Comparison of ENCODE assay signal across 8 mouse cellular contexts in genomic region chr11:87577601-87578248, GRCm38 (mm10). TPM values are rescaled to one million over a fixed set of nuclear protein-coding genes. Genes with fewer than 3 reads are reported as not detected.
DNase-seq lines count a peak whose midpoint lies in the region; ATAC-seq and TF ChIP-seq lines count a peak whose summit lies in the region.

No protein-coding gene starts in this region.

- no peaks in the 10 kb centered on the region for H3K27me3 ChIP-seq in lung, embryonic 14.5 days (ENCODE audit: insufficient read depth, low read length)
- no peaks in the 10 kb centered on the region for H3K27me3 ChIP-seq in kidney, embryonic 14.5 days (ENCODE audit: control insufficient read depth, insufficient read depth, low read length)
- H3K27me3 ChIP-seq in midbrain, postnatal 0 days (ENCODE audit: insufficient read depth, low read length), result no peaks in the 10 kb centered on the region

- no peak overlapping the region for H3K27ac ChIP-seq in lung, embryonic 14.5 days (ENCODE audit: low read depth)
- peak overlapping the region; percentile 90 for H3K27ac ChIP-seq in kidney, embryonic 14.5 days (ENCODE audit: low read depth, low read length)
- no peak overlapping the region; the same call in 1 of the 2 replicates for H3K27ac ChIP-seq in midbrain, postnatal 0 days (ENCODE audit: low read depth, low read length)

- no peaks in the 10 kb centered on the region for H3K9me3 ChIP-seq in lung, embryonic 14.5 days (ENCODE audit: low read depth, low read length)
- no peaks in the 10 kb centered on the region for H3K9me3 ChIP-seq in kidney, embryonic 14.5 days (ENCODE audit: control insufficient read depth, low read length)
- H3K9me3 ChIP-seq in midbrain, postnatal 0 days (ENCODE audit: low read length), result no peaks in the 10 kb centered on the region

- TF ChIP-seq CTCF in lung, embryonic 14.5 days (IDR thresholded peaks at IDR 0.05; ENCODE audit: low read depth), result no peak
- TF ChIP-seq CTCF in midbrain, postnatal 0 days (IDR thresholded peaks at IDR 0.05), result no peak

- WGBS in lung, embryonic 14.5 days, result 23% methylated on average over 6 of the region's 6 CpGs
- WGBS in kidney, embryonic 14.5 days, result 12% methylated on average over 6 of the region's 6 CpGs
- WGBS in midbrain, postnatal 0 days, result 12% methylated on average over 6 of the region's 6 CpGs

- peaks cover 12% of the 10 kb centered on the region for H3K4me1 ChIP-seq in lung, embryonic 14.5 days (ENCODE audit: insufficient read depth)
- H3K4me1 ChIP-seq in kidney, embryonic 14.5 days (ENCODE audit: control insufficient read depth, insufficient read depth, low read length), result peaks cover 21% of the 10 kb centered on the region; the same call in 1 of the 2 replicates
- H3K4me1 ChIP-seq in midbrain, postnatal 0 days (ENCODE audit: insufficient read depth, low read length), result peaks cover 2% of the 10 kb centered on the region; the same call in 1 of the 2 replicates

- ATAC-seq in lung, embryonic 14.5 days (ENCODE audit: insufficient read depth), result no peak
- ATAC-seq in erythroid progenitor cell, adult 5-6 weeks (replicated peaks; ENCODE audit: low FRiP score, poor library complexity, severe bottlenecking), result 0 out of 2 replicates have a peak, but pooled peaks have one; percentile 5
- ATAC-seq in kidney, embryonic 14.5 days (ENCODE audit: low FRiP score, low TSS enrichment), result peak; percentile 21; the same call in 1 of the 2 replicates
- no peak for ATAC-seq in midbrain, postnatal 0 days (ENCODE audit: low FRiP score)

- peak overlapping the region; percentile 93 for H3K4me2 ChIP-seq in lung, embryonic 14.5 days
- H3K4me2 ChIP-seq in kidney, embryonic 14.5 days (replicated peaks; ENCODE audit: low read depth, low read length), result peak overlapping the region; percentile 92
- peak overlapping the region; percentile 92 for H3K4me2 ChIP-seq in midbrain, postnatal 0 days (ENCODE audit: low read depth, low read length, poor library complexity, severe bottlenecking)

- no peak for DNase-seq in lung, embryonic 14.5 days
- no peak for DNase-seq in lung, adult 18-20 months
- DNase-seq in midbrain, postnatal 0 days (ENCODE audit: low spot score), result no peak
- no peak for DNase-seq in layer of hippocampus, postnatal 14 days (ENCODE audit: low spot score in 2 of 2)
- no peak for DNase-seq in urinary bladder, postnatal 10 days (ENCODE audit: low spot score)
- no peak for DNase-seq in adrenal gland, adult 8-10 months

- peak overlapping the region; percentile 56 for H3K4me3 ChIP-seq in lung, embryonic 14.5 days (ENCODE audit: low read depth, low read length)
- peak overlapping the region; percentile 59 for H3K4me3 ChIP-seq in kidney, embryonic 14.5 days (ENCODE audit: low read length)
- peak overlapping the region; percentile 50 for H3K4me3 ChIP-seq in midbrain, postnatal 0 days (ENCODE audit: low read depth, low read length)

- peak overlapping the region; percentile 57 for H3K9ac ChIP-seq in lung, embryonic 14.5 days
- H3K9ac ChIP-seq in kidney, embryonic 14.5 days (ENCODE audit: low read depth, low read length), result peak overlapping the region; percentile 68; the same call in 1 of the 2 replicates
- peak overlapping the region; percentile 70 for H3K9ac ChIP-seq in midbrain, postnatal 0 days (replicated peaks; ENCODE audit: low read length, poor library complexity, severe bottlenecking)

- no peaks in the 10 kb centered on the region for H3K36me3 ChIP-seq in lung, embryonic 14.5 days (ENCODE audit: insufficient read depth)
- H3K36me3 ChIP-seq in kidney, embryonic 14.5 days (ENCODE audit: control insufficient read depth, insufficient read depth, low read length), result no peaks in the 10 kb centered on the region
- no peaks in the 10 kb centered on the region for H3K36me3 ChIP-seq in midbrain, postnatal 0 days (ENCODE audit: insufficient read depth, low read length)

RNA-seq across cellular contexts. Expression of gene Sept4, which starts 9.0 kb away (rescaled TPM):
- polyA plus RNA-seq in lung, embryonic 14.5 days (2014; fragmentation: Nextera tagmentation; extraction: Ambion mirVana), result 48.5 TPM in 2 replicates
- total RNA-seq in erythroid progenitor cell, adult 5-6 weeks (2015; ENCODE audit: low replicate concordance), result not detected in 2 replicates
- 2.7 and 4.7 TPM in 2 replicates for total RNA-seq in erythroid progenitor cell, adult 5-6 weeks (2017; ENCODE audit: low replicate concordance)
- polyA plus RNA-seq in kidney, embryonic 14.5 days (2014; fragmentation: Nextera tagmentation; extraction: Ambion mirVana), result 35.6 and 37.9 TPM in 2 replicates
- 19.4 and 26.6 TPM in 2 replicates for total RNA-seq in midbrain, postnatal 0 days (2014; rRNA removed)
- polyA plus RNA-seq in midbrain, postnatal 0 days (2015; fragmentation: Nextera tagmentation; extraction: Ambion mirVana), result 39.1 and 40.5 TPM in 2 replicates
- total RNA-seq in layer of hippocampus, postnatal 14 days (2021), result 100 to 1,000 TPM in 1 of 2 experiments, 10 to 100 TPM in 1; 98.9 to 116 TPM
- 100 to 1,000 TPM in 1 of 4 experiments, 10 to 100 TPM in 3; 37.7 to 114 (median 64.6) TPM for total RNA-seq in adrenal gland, adult 8-10 months (2022)

RNA-seq across cellular contexts. Expression of gene Gm11492, which starts 11.3 kb away (rescaled TPM):
- polyA plus RNA-seq in lung, embryonic 14.5 days (2014; fragmentation: Nextera tagmentation; extraction: Ambion mirVana), result not detected in 2 replicates
- total RNA-seq in erythroid progenitor cell, adult 5-6 weeks (2015; ENCODE audit: low replicate concordance), result not detected in 2 replicates
- not detected in 2 replicates for total RNA-seq in erythroid progenitor cell, adult 5-6 weeks (2017; ENCODE audit: low replicate concordance)
- not detected in 2 replicates for polyA plus RNA-seq in kidney, embryonic 14.5 days (2014; fragmentation: Nextera tagmentation; extraction: Ambion mirVana)
- total RNA-seq in midbrain, postnatal 0 days (2014; rRNA removed), result not detected in 2 replicates
- polyA plus RNA-seq in midbrain, postnatal 0 days (2015; fragmentation: Nextera tagmentation; extraction: Ambion mirVana), result not detected in 2 replicates
- total RNA-seq in layer of hippocampus, postnatal 14 days (2021), result not detected
- not detected for total RNA-seq in adrenal gland, adult 8-10 months (2022)

RNA-seq across cellular contexts. Expression of gene Mtmr4, which starts 14.2 kb away (rescaled TPM):
- polyA plus RNA-seq in lung, embryonic 14.5 days (2014; fragmentation: Nextera tagmentation; extraction: Ambion mirVana), result 41.2 and 43.6 TPM in 2 replicates
- 5.4 and 15.1 TPM in 2 replicates for total RNA-seq in erythroid progenitor cell, adult 5-6 weeks (2015; ENCODE audit: low replicate concordance)
- 13.1 and 15.1 TPM in 2 replicates for total RNA-seq in erythroid progenitor cell, adult 5-6 weeks (2017; ENCODE audit: low replicate concordance)
- polyA plus RNA-seq in kidney, embryonic 14.5 days (2014; fragmentation: Nextera tagmentation; extraction: Ambion mirVana), result 20.2 and 44.3 TPM in 2 replicates
- total RNA-seq in midbrain, postnatal 0 days (2014; rRNA removed), result 98.9 and 116 TPM in 2 replicates
- 33.2 and 34.1 TPM in 2 replicates for polyA plus RNA-seq in midbrain, postnatal 0 days (2015; fragmentation: Nextera tagmentation; extraction: Ambion mirVana)
- 10 to 100 TPM; 80.4 to 95.4 TPM for total RNA-seq in layer of hippocampus, postnatal 14 days (2021)
- 10 to 100 TPM; 33.5 to 38.1 (median 34.7) TPM for total RNA-seq in adrenal gland, adult 8-10 months (2022)

RNA-seq across cellular contexts. Expression of gene Hsf5, which starts 39.2 kb away (rescaled TPM):
- polyA plus RNA-seq in lung, embryonic 14.5 days (2014; fragmentation: Nextera tagmentation; extraction: Ambion mirVana), result 0.38 and 0.41 TPM in 2 replicates
- total RNA-seq in erythroid progenitor cell, adult 5-6 weeks (2015; ENCODE audit: low replicate concordance), result not detected in 2 replicates
- not detected in 2 replicates for total RNA-seq in erythroid progenitor cell, adult 5-6 weeks (2017; ENCODE audit: low replicate concordance)
- polyA plus RNA-seq in kidney, embryonic 14.5 days (2014; fragmentation: Nextera tagmentation; extraction: Ambion mirVana), result 0.23 and 0.24 TPM in 2 replicates
- total RNA-seq in midbrain, postnatal 0 days (2014; rRNA removed), result 0.11 and 0.52 TPM in 2 replicates
- polyA plus RNA-seq in midbrain, postnatal 0 days (2015; fragmentation: Nextera tagmentation; extraction: Ambion mirVana), result 0.10 and 0.25 TPM in 2 replicates
- total RNA-seq in layer of hippocampus, postnatal 14 days (2021), result under 1 TPM; 0.43 to 0.60 TPM
- under 1 TPM in 2 of 4 experiments, not detected in 2; 0.27 to 0.49 TPM for total RNA-seq in adrenal gland, adult 8-10 months (2022)

Comparison
In these comparisons a context has a peak if more than half of its experiments do, and no peak if none do; other contexts are left out.
1. ATAC-seq: peak in erythroid progenitor cell, adult 5-6 weeks (single experiment) and kidney, embryonic 14.5 days (single experiment); none in lung, embryonic 14.5 days (single experiment) and midbrain, postnatal 0 days (single experiment).
2. Peak in every context shown above with its lines, with median percentiles within 50 percentile points of each other: H3K4me2 ChIP-seq, H3K4me3 ChIP-seq and H3K9ac ChIP-seq.